Mouse (Mus musculus): ENCODE measurements around the gene Ddx60. TPM values are rescaled to one million over a fixed set of nuclear protein-coding genes. Genes with fewer than 3 reads are reported as not detected.
"Not testable (repeated sequence)": the region's sequence is repeated elsewhere in the genome, so short reads cannot be mapped to it uniquely, and the experiment has no call there.

Ddx60 gene
- polyA plus RNA-seq, 1 experiment from 2014 or later: 0.35 TPM

- no peak overlapping the region for H3K4me2 ChIP-seq
- no peak overlapping the region for H3K4me3 ChIP-seq
- H3K4me1 ChIP-seq: no peaks in the 10 kb centered on the region
- H3K27me3 ChIP-seq: no peaks in the 10 kb centered on the region
- H3K9ac ChIP-seq: no peak overlapping the region
- H3K36me3 ChIP-seq: no peaks in the 10 kb centered on the region
- WGBS: 77% methylated on average over 2 of the region's 2 CpGs
- no peak for ATAC-seq (ENCODE audit: insufficient number of reproducible peaks, insufficient read depth, low FRiP score, low TSS enrichment, low read depth)
- H3K9me3 ChIP-seq: no peaks in the 10 kb centered on the region
- no peak overlapping the region for H3K27ac ChIP-seq
Observed at GRCm38 (mm10) chr8:61919145-61919788, 8.6 kb upstream of the Ddx60 start.

- no peak for ATAC-seq (ENCODE audit: insufficient number of reproducible peaks, insufficient read depth, low FRiP score, low TSS enrichment, low read depth)
- Histone ChIP-seq H3K27ac (no peak overlapping the region), H3K9me3 (no peaks in the 10 kb centered on the region), H3K4me1 (no peaks in the 10 kb centered on the region), H3K4me2 (no peak overlapping the region), H3K4me3 (no peak overlapping the region), H3K36me3 (no peaks in the 10 kb centered on the region), H3K27me3 (no peaks in the 10 kb centered on the region), H3K9ac (no peak overlapping the region)
- WGBS: 78% methylated on average over 7 of the region's 7 CpGs
Observed at GRCm38 (mm10) chr8:61920389-61920788, 7.5 kb upstream of the Ddx60 start.

- ATAC-seq (ENCODE audit: insufficient number of reproducible peaks, insufficient read depth, low FRiP score, low TSS enrichment, low read depth): no peak
- Histone ChIP-seq H3K9ac (no peak overlapping the region), H3K36me3 (no peaks in the 10 kb centered on the region), H3K27ac (no peak overlapping the region), H3K27me3 (no peaks in the 10 kb centered on the region), H3K4me1 (no peaks in the 10 kb centered on the region), H3K4me2 (no peak overlapping the region), H3K4me3 (no peak overlapping the region), H3K9me3 (no peaks in the 10 kb centered on the region)
- 79% methylated on average over 10 of the region's 10 CpGs for WGBS
Observed at GRCm38 (mm10) chr8:61921454-61922054, 6.3 kb upstream of the Ddx60 start.

GRCm38 (mm10) chr8:61924518-61924917 lies 3.4 kb upstream of the Ddx60 start:
- no peak overlapping the region for H3K27ac ChIP-seq
- H3K27me3 ChIP-seq: no peaks in the 10 kb centered on the region
- no peak overlapping the region for H3K9ac ChIP-seq
- no peak for ATAC-seq (ENCODE audit: insufficient number of reproducible peaks, insufficient read depth, low FRiP score, low TSS enrichment, low read depth)
- H3K4me3 ChIP-seq: no peak overlapping the region
- H3K9me3 ChIP-seq: no peaks in the 10 kb centered on the region
- H3K36me3 ChIP-seq: no peaks in the 10 kb centered on the region
- 90% methylated on average over 1 of the region's 1 CpGs for WGBS
- H3K4me2 ChIP-seq: no peak overlapping the region
- H3K4me1 ChIP-seq: no peaks in the 10 kb centered on the region

- no peak overlapping the region for H3K4me3 ChIP-seq
- no peaks in the 10 kb centered on the region for H3K4me1 ChIP-seq
- no peak overlapping the region for H3K4me2 ChIP-seq
- WGBS: 21% methylated on average over 2 of the region's 2 CpGs
- H3K36me3 ChIP-seq: no peaks in the 10 kb centered on the region
- ATAC-seq (ENCODE audit: insufficient number of reproducible peaks, insufficient read depth, low FRiP score, low TSS enrichment, low read depth): no peak
- no peak overlapping the region for H3K9ac ChIP-seq
- H3K27me3 ChIP-seq: no peaks in the 10 kb centered on the region
- no peaks in the 10 kb centered on the region for H3K9me3 ChIP-seq
- no peak overlapping the region for H3K27ac ChIP-seq
Observed at GRCm38 (mm10) chr8:61933243-61933642, 5.4 kb downstream of the Ddx60 start.

GRCm38 (mm10) chr8:61937576-61937975 lies 9.7 kb downstream of the Ddx60 start:
- no peaks in the 10 kb centered on the region for H3K36me3 ChIP-seq
- H3K27me3 ChIP-seq: no peaks in the 10 kb centered on the region
- H3K9me3 ChIP-seq: no peaks in the 10 kb centered on the region
- no peak overlapping the region for H3K4me3 ChIP-seq
- no peak overlapping the region for H3K27ac ChIP-seq
- 71% methylated on average over 2 of the region's 2 CpGs for WGBS
- ATAC-seq (ENCODE audit: insufficient number of reproducible peaks, insufficient read depth, low FRiP score, low TSS enrichment, low read depth): no peak
- H3K9ac ChIP-seq: no peak overlapping the region
- H3K4me2 ChIP-seq: no peak overlapping the region
- no peaks in the 10 kb centered on the region for H3K4me1 ChIP-seq

GRCm38 (mm10) chr8:61964591-61965375 lies 36.9 kb downstream of the Ddx60 start:
- not testable (repeated sequence) for H3K27me3 ChIP-seq; H3K9ac ChIP-seq; ATAC-seq (ENCODE audit: insufficient number of reproducible peaks, insufficient read depth, low FRiP score, low TSS enrichment, low read depth); H3K36me3 ChIP-seq; H3K27ac ChIP-seq; H3K4me2 ChIP-seq; H3K9me3 ChIP-seq; H3K4me3 ChIP-seq; H3K4me1 ChIP-seq
- WGBS: 81% methylated on average over 4 of the region's 4 CpGs

GRCm38 (mm10) chr8:61969581-61969980 lies 41.7 kb downstream of the Ddx60 start:
- ATAC-seq (ENCODE audit: insufficient number of reproducible peaks, insufficient read depth, low FRiP score, low TSS enrichment, low read depth): no peak

GRCm38 (mm10) chr8:61984941-61985340 lies 57.1 kb downstream of the Ddx60 start:
- ATAC-seq (ENCODE audit: insufficient number of reproducible peaks, insufficient read depth, low FRiP score, low TSS enrichment, low read depth): no peak
- WGBS: 93% methylated on average over 4 of the region's 4 CpGs

More at GRCm38 (mm10) chr8:61969581-61969980, 41.7 kb downstream of the Ddx60 start:
- no peaks in the 10 kb centered on the region for H3K9me3 ChIP-seq
- H3K4me1 ChIP-seq: no peaks in the 10 kb centered on the region
- no peaks in the 10 kb centered on the region for H3K27me3 ChIP-seq
- no peak overlapping the region for H3K27ac ChIP-seq
- H3K4me2 ChIP-seq: no peak overlapping the region
- no peak overlapping the region for H3K4me3 ChIP-seq
- H3K36me3 ChIP-seq: no peaks in the 10 kb centered on the region
- no peak overlapping the region for H3K9ac ChIP-seq
- 62% methylated on average over 3 of the region's 3 CpGs for WGBS

GRCm38 (mm10) chr8:61985703-61986475 lies 58.0 kb downstream of the Ddx60 start:
- no peak for ATAC-seq (ENCODE audit: insufficient number of reproducible peaks, insufficient read depth, low FRiP score, low TSS enrichment, low read depth)
- H3K4me1 ChIP-seq: no peaks in the 10 kb centered on the region
- H3K9ac ChIP-seq: no peak overlapping the region
- H3K4me2 ChIP-seq: no peak overlapping the region
- WGBS: 47% methylated on average over 6 of the region's 6 CpGs
- no peak overlapping the region for H3K27ac ChIP-seq
- H3K27me3 ChIP-seq: no peaks in the 10 kb centered on the region
- H3K36me3 ChIP-seq: no peaks in the 10 kb centered on the region
- no peak overlapping the region for H3K4me3 ChIP-seq
- no peaks in the 10 kb centered on the region for H3K9me3 ChIP-seq

More at GRCm38 (mm10) chr8:61984941-61985340, 57.1 kb downstream of the Ddx60 start:
- Histone ChIP-seq H3K9me3 (no peaks in the 10 kb centered on the region), H3K4me3 (no peak overlapping the region), H3K36me3 (no peaks in the 10 kb centered on the region), H3K4me2 (no peak overlapping the region), H3K4me1 (no peaks in the 10 kb centered on the region), H3K27ac (no peak overlapping the region), H3K9ac (no peak overlapping the region), H3K27me3 (no peaks in the 10 kb centered on the region)

GRCm38 (mm10) chr8:61989464-61989863 lies 61.6 kb downstream of the Ddx60 start:
- Histone ChIP-seq H3K9me3 (no peaks in the 10 kb centered on the region), H3K4me2 (no peak overlapping the region), H3K27ac (no peak overlapping the region), H3K4me3 (no peak overlapping the region), H3K27me3 (no peaks in the 10 kb centered on the region), H3K4me1 (no peaks in the 10 kb centered on the region), H3K9ac (no peak overlapping the region), H3K36me3 (no peaks in the 10 kb centered on the region)
- WGBS: 41% methylated on average over 6 of the region's 6 CpGs
- no peak for ATAC-seq (ENCODE audit: insufficient number of reproducible peaks, insufficient read depth, low FRiP score, low TSS enrichment, low read depth)

Data from embryonic facial prominence, embryonic 13.5 days (tissue).